18 mouse cellular contexts compared by ENCODE assay signal in the genomic region with DNA sequence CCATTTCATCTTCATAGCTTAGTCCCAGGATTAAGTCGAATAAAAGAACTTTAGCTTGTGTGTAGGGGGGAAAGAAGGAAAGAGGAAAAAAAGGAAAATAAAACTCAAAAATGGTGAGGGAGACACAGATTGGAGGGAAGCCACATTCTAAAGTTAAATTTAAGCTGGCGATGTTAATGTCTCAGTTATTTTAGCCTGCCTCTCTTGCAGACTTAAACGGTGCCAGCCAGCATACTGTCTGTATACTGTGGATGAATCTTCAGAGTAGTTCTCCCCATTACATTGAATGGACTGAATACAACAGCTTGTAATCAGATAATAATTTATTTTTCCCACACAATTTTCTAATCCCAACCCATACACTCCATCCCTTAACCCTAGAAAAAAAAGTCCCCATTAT.
"Had no signal": no experiment of that assay in that cellular context is flagged by ENCODE, and none has a peak within 500 bp of the region (broad histone marks: within the 10 kb centered on the region; RNA-seq: fewer than 3 reads in every experiment).

No protein-coding gene starts in this region.

- H3K4me3 ChIP-seq: liver, embryonic 15.5 days; lung, embryonic 15.5 days; megakaryocyte, embryonic 14.5 days; midbrain, embryonic 13.5 days; midbrain, embryonic 15.5 days; neural tube, embryonic 12.5 days; stomach, embryonic 15.5 days had no signal

- H3K4me1 ChIP-seq: liver, embryonic 15.5 days; lung, embryonic 15.5 days; megakaryocyte, embryonic 14.5 days; midbrain, embryonic 13.5 days; midbrain, embryonic 15.5 days; neural tube, embryonic 12.5 days; stomach, embryonic 15.5 days had no signal

- H3K27me3 ChIP-seq: liver, embryonic 15.5 days; lung, embryonic 15.5 days; megakaryocyte, embryonic 14.5 days; midbrain, embryonic 13.5 days; midbrain, embryonic 15.5 days; neural tube, embryonic 12.5 days; stomach, embryonic 15.5 days had no signal

- H3K4me2 ChIP-seq: liver, embryonic 15.5 days; lung, embryonic 15.5 days; midbrain, embryonic 11.5 days; midbrain, embryonic 13.5 days; midbrain, embryonic 15.5 days; neural tube, embryonic 12.5 days; stomach, embryonic 15.5 days had no signal

- ATAC-seq: liver, postnatal 0 days; lung, postnatal 0 days; midbrain, embryonic 13.5 days; midbrain, embryonic 15.5 days had no signal

- H3K27ac ChIP-seq: liver, embryonic 15.5 days; lung, embryonic 15.5 days; macrophage; midbrain, embryonic 13.5 days; midbrain, embryonic 15.5 days; neural tube, embryonic 12.5 days; stomach, embryonic 15.5 days; stomach, postnatal 0 days had no signal

- H3K36me3 ChIP-seq: liver, embryonic 15.5 days; lung, embryonic 15.5 days; midbrain, embryonic 13.5 days; midbrain, embryonic 15.5 days; neural tube, embryonic 12.5 days; stomach, embryonic 15.5 days had no signal

- H3K9me3 ChIP-seq: liver, embryonic 15.5 days; lung, embryonic 15.5 days; midbrain, embryonic 13.5 days; midbrain, embryonic 15.5 days; neural tube, embryonic 12.5 days; stomach, embryonic 15.5 days had no signal

- DNase-seq: liver, postnatal 0 days; lung, adult 2 months; lung, postnatal 14 days; lung, postnatal 36 days; thymus, adult 18-20 months; thymus, postnatal 14 days; thymus, postnatal 36 days had no signal

- H3K9ac ChIP-seq: liver, embryonic 15.5 days; liver, postnatal 0 days; lung, embryonic 15.5 days; midbrain, embryonic 13.5 days; midbrain, embryonic 15.5 days; neural tube, embryonic 12.5 days; stomach, embryonic 15.5 days had no signal
